Mouse (Mus musculus): Measurements from ENCODE around the gene Flt1.

- TF ChIP-seq CTCF (IDR thresholded peaks at IDR 0.05; ENCODE audit: borderline replicate concordance, control insufficient read depth, extremely low read depth, insufficient read depth, low read length, poor library complexity) (no peak), POLR2A (IDR thresholded peaks at IDR 0.05; ENCODE audit: control insufficient read depth, extremely low read depth, insufficient read depth, low read length, poor library complexity) (no peak)
These were observed 98.9 kb downstream of the Flt1 start for GRCm38 (mm10) chr5:147626944-147627343.
